Mouse (Mus musculus): ENCODE data around the gene Stub1. TPM values are rescaled to one million over a fixed set of nuclear protein-coding genes. Genes with fewer than 3 reads are reported as not detected.

Gene Stub1
- polyA plus RNA-seq, 1 experiment from 2014 or later: 322 TPM

GRCm38 (mm10) chr17:25830806-25831431, 2.3 kb downstream of the Stub1 start:
- H3K27me3 ChIP-seq (ENCODE audit: control insufficient read depth, insufficient read depth, low read length): no peaks in the 10 kb centered on the region
- no peaks in the 10 kb centered on the region for H3K9me3 ChIP-seq (ENCODE audit: control insufficient read depth, low read length)
- H3K4me1 ChIP-seq (replicated peaks; ENCODE audit: control insufficient read depth, insufficient read depth, low read length): peaks cover 37% of the 10 kb centered on the region
- no peak overlapping the region for H3K9ac ChIP-seq (ENCODE audit: low read length)
- H3K4me3 ChIP-seq (ENCODE audit: low read depth, low read length): peak overlapping the region; percentile 83
- 89% methylated on average over 14 of the region's 14 CpGs for WGBS
- DNase-seq (ENCODE audit: low spot score) (peak; percentile 55), ATAC-seq (replicated peaks; ENCODE audit: low FRiP score) (no peak)
- peaks cover 9% of the 10 kb centered on the region; the same call in 1 of the 2 replicates for H3K36me3 ChIP-seq (ENCODE audit: control insufficient read depth, insufficient read depth, low read length)
- H3K4me2 ChIP-seq (ENCODE audit: low read depth, low read length, severe bottlenecking): no peak overlapping the region
- no peak overlapping the region for H3K27ac ChIP-seq (ENCODE audit: low read depth, low read length)

- ATAC-seq (replicated peaks; ENCODE audit: low FRiP score) (no peak), DNase-seq (ENCODE audit: low spot score) (no peak)
- Histone ChIP-seq H3K4me1 (replicated peaks; ENCODE audit: control insufficient read depth, insufficient read depth, low read length) (peaks cover 37% of the 10 kb centered on the region), H3K27me3 (ENCODE audit: control insufficient read depth, insufficient read depth, low read length) (no peaks in the 10 kb centered on the region), H3K9ac (ENCODE audit: low read length) (no peak overlapping the region; the same call in 1 of the 2 replicates), H3K36me3 (ENCODE audit: control insufficient read depth, insufficient read depth, low read length) (peaks cover 9% of the 10 kb centered on the region; the same call in 1 of the 2 replicates), H3K9me3 (ENCODE audit: control insufficient read depth, low read length) (no peaks in the 10 kb centered on the region), H3K4me2 (ENCODE audit: low read depth, low read length, severe bottlenecking) (peak overlapping the region; percentile 86), H3K27ac (ENCODE audit: low read depth, low read length) (no peak overlapping the region), H3K4me3 (ENCODE audit: low read depth, low read length) (peak overlapping the region; percentile 52)
- WGBS: 84% methylated on average over 4 of the region's 4 CpGs
Observed at GRCm38 (mm10) chr17:25830200-25830753, 2.9 kb downstream of the Stub1 start.

GRCm38 (mm10) chr17:25829558-25830017, 3.6 kb downstream of the Stub1 start:
- Histone ChIP-seq H3K9ac (ENCODE audit: low read length) (peak overlapping the region; percentile 79), H3K4me2 (ENCODE audit: low read depth, low read length, severe bottlenecking) (peak overlapping the region; percentile 86), H3K27me3 (ENCODE audit: control insufficient read depth, insufficient read depth, low read length) (no peaks in the 10 kb centered on the region), H3K9me3 (ENCODE audit: control insufficient read depth, low read length) (no peaks in the 10 kb centered on the region), H3K27ac (ENCODE audit: low read depth, low read length) (peak overlapping the region; percentile 75), H3K4me1 (replicated peaks; ENCODE audit: control insufficient read depth, insufficient read depth, low read length) (peaks cover 34% of the 10 kb centered on the region), H3K4me3 (ENCODE audit: low read depth, low read length) (peak overlapping the region; percentile 52), H3K36me3 (ENCODE audit: control insufficient read depth, insufficient read depth, low read length) (peaks cover 9% of the 10 kb centered on the region; the same call in 1 of the 2 replicates)
- WGBS: 47% methylated on average over 8 of the region's 8 CpGs
- DNase-seq (ENCODE audit: low spot score): peak; percentile 58
- no peak for ATAC-seq (replicated peaks; ENCODE audit: low FRiP score)

GRCm38 (mm10) chr17:25828712-25829557, 4.3 kb downstream of the Stub1 start, which contains the start of gene Jmjd8:
TSS of gene Jmjd8 (plus strand) at chr17:25828867.
- ATAC-seq (replicated peaks; ENCODE audit: low FRiP score) (peak; percentile 48), DNase-seq (ENCODE audit: low spot score) (peak; percentile 85)
- H3K36me3 ChIP-seq (ENCODE audit: control insufficient read depth, insufficient read depth, low read length): peaks cover 9% of the 10 kb centered on the region; the same call in 1 of the 2 replicates
- WGBS: under 1% methylated on average over 32 of the region's 32 CpGs
- H3K27ac ChIP-seq (ENCODE audit: low read depth, low read length): peak within 1 kb of the TSS; percentile 75
- peak within 1 kb of the TSS; percentile 79 for H3K9ac ChIP-seq (ENCODE audit: low read length)
- peak within 1 kb of the TSS; percentile 86 for H3K4me2 ChIP-seq (ENCODE audit: low read depth, low read length, severe bottlenecking)
- peak within 1 kb of the TSS; percentile 52 for H3K4me3 ChIP-seq (ENCODE audit: low read depth, low read length)
- no peaks in the 10 kb centered on the region for H3K27me3 ChIP-seq (ENCODE audit: control insufficient read depth, insufficient read depth, low read length)
- H3K4me1 ChIP-seq (replicated peaks; ENCODE audit: control insufficient read depth, insufficient read depth, low read length): peaks cover 33% of the 10 kb centered on the region
- H3K9me3 ChIP-seq (ENCODE audit: control insufficient read depth, low read length): no peaks in the 10 kb centered on the region

GRCm38 (mm10) chr17:25828223-25828594, 5.0 kb downstream of the Stub1 start:
- WGBS: 86% methylated on average over 8 of the region's 8 CpGs
- Histone ChIP-seq H3K4me1 (replicated peaks; ENCODE audit: control insufficient read depth, insufficient read depth, low read length) (peaks cover 31% of the 10 kb centered on the region), H3K27ac (ENCODE audit: low read depth, low read length) (no peak overlapping the region; the same call in 1 of the 2 replicates), H3K36me3 (ENCODE audit: control insufficient read depth, insufficient read depth, low read length) (peaks cover 9% of the 10 kb centered on the region; the same call in 1 of the 2 replicates), H3K4me3 (ENCODE audit: low read depth, low read length) (peak overlapping the region; percentile 52), H3K4me2 (ENCODE audit: low read depth, low read length, severe bottlenecking) (peak overlapping the region; percentile 86; the same call in 1 of the 2 replicates), H3K27me3 (ENCODE audit: control insufficient read depth, insufficient read depth, low read length) (no peaks in the 10 kb centered on the region), H3K9me3 (ENCODE audit: control insufficient read depth, low read length) (no peaks in the 10 kb centered on the region), H3K9ac (ENCODE audit: low read length) (no peak overlapping the region; the same call in 1 of the 2 replicates)
- DNase-seq (ENCODE audit: low spot score) (peak; percentile 55), ATAC-seq (replicated peaks; ENCODE audit: low FRiP score) (no peak)

- no peak overlapping the region for H3K27ac ChIP-seq (ENCODE audit: low read depth, low read length)
- DNase-seq (ENCODE audit: low spot score): peak; percentile 49
- no peak overlapping the region for H3K4me3 ChIP-seq (ENCODE audit: low read depth, low read length)
- H3K4me1 ChIP-seq (replicated peaks; ENCODE audit: control insufficient read depth, insufficient read depth, low read length): peaks cover 31% of the 10 kb centered on the region
- no peaks in the 10 kb centered on the region for H3K27me3 ChIP-seq (ENCODE audit: control insufficient read depth, insufficient read depth, low read length)
- H3K4me2 ChIP-seq (ENCODE audit: low read depth, low read length, severe bottlenecking): no peak overlapping the region
- peaks cover 9% of the 10 kb centered on the region; the same call in 1 of the 2 replicates for H3K36me3 ChIP-seq (ENCODE audit: control insufficient read depth, insufficient read depth, low read length)
- no peak for ATAC-seq (replicated peaks; ENCODE audit: low FRiP score)
- 92% methylated on average over 22 of the region's 22 CpGs for WGBS
- H3K9ac ChIP-seq (ENCODE audit: low read length): no peak overlapping the region; the same call in 1 of the 2 replicates
- no peaks in the 10 kb centered on the region for H3K9me3 ChIP-seq (ENCODE audit: control insufficient read depth, low read length)
Observed at GRCm38 (mm10) chr17:25827546-25828222, 5.5 kb downstream of the Stub1 start.

GRCm38 (mm10) chr17:25827011-25827410, 6.2 kb downstream of the Stub1 start:
- Histone ChIP-seq H3K4me1 (replicated peaks; ENCODE audit: control insufficient read depth, insufficient read depth, low read length) (peaks cover 30% of the 10 kb centered on the region), H3K36me3 (ENCODE audit: control insufficient read depth, insufficient read depth, low read length) (peaks cover 9% of the 10 kb centered on the region; the same call in 1 of the 2 replicates), H3K27me3 (ENCODE audit: control insufficient read depth, insufficient read depth, low read length) (no peaks in the 10 kb centered on the region), H3K9ac (ENCODE audit: low read length) (no peak overlapping the region), H3K4me2 (ENCODE audit: low read depth, low read length, severe bottlenecking) (no peak overlapping the region), H3K27ac (ENCODE audit: low read depth, low read length) (no peak overlapping the region), H3K9me3 (ENCODE audit: control insufficient read depth, low read length) (no peaks in the 10 kb centered on the region), H3K4me3 (ENCODE audit: low read depth, low read length) (no peak overlapping the region)
- WGBS: 93% methylated on average over 13 of the region's 13 CpGs
- DNase-seq (ENCODE audit: low spot score) (no peak), ATAC-seq (replicated peaks; ENCODE audit: low FRiP score) (no peak)
